ENCODE assay signal across 8 mouse cellular contexts in the genomic region with DNA sequence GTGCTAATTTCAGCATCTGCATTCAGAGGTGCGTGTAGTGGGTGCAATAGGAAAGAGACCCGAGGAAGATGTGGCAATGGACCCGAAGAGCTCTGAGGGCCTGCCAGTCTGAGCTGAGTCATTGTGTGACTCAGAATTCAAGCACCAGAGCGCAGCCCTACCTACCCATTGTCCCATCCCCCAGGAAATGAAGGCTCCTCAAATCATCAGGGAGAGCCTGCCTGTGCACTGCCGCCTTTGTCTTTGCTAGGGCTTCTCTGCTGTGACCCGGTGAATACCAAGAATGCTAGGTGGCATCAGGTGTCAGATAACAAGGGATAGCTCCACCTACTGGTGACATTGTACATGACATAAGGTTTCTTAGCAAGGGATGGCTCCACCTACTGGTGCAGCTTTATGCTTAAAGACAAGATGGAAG. TPM values are rescaled to one million over a fixed set of nuclear protein-coding genes. Genes with fewer than 3 reads are reported as not detected.
DNase-seq lines count a peak whose midpoint lies in the region; ATAC-seq and TF ChIP-seq lines count a peak whose summit lies in the region.

No protein-coding gene starts in this region.

- no peak; the same call in 1 of the 2 replicates for TF ChIP-seq EP300 in lung, postnatal 0 days (IDR thresholded peaks at IDR 0.05)

- DNase-seq in MN1 (ENCODE audit: low spot score) = peak; percentile 97
- peak; percentile 79 for DNase-seq in cerebellum, adult 11-12 months
- peak; percentile 94 for DNase-seq in hindbrain, embryonic 11.5 days (ENCODE audit: low spot score)
- peak; percentile 81 for DNase-seq in layer of hippocampus, adult 9-11 months
- peak; percentile 93 for DNase-seq in lung, postnatal 0 days (ENCODE audit: low spot score)
- DNase-seq in ovary, postnatal 36 days (ENCODE audit: low spot score) = peak; percentile 51
- peak; percentile 84 for DNase-seq in thymus, postnatal 25 days

- no peak overlapping the region for H3K4me3 ChIP-seq in forebrain, embryonic 16.5 days (replicated peaks; ENCODE audit: low read length)
- H3K4me3 ChIP-seq in hindbrain, embryonic 11.5 days (ENCODE audit: low read depth, low read length) = peak overlapping the region; percentile 68
- H3K4me3 ChIP-seq in lung, postnatal 0 days (ENCODE audit: low read depth, low read length) = no peak overlapping the region

- H3K9ac ChIP-seq in forebrain, embryonic 16.5 days (replicated peaks; ENCODE audit: low read depth, low read length) = no peak overlapping the region
- H3K9ac ChIP-seq in hindbrain, embryonic 11.5 days (ENCODE audit: low read depth, low read length) = no peak overlapping the region
- no peak overlapping the region for H3K9ac ChIP-seq in lung, postnatal 0 days (replicated peaks; ENCODE audit: low read depth)

- ATAC-seq in forebrain, embryonic 16.5 days = no peak
- no peak for ATAC-seq in hindbrain, embryonic 11.5 days (ENCODE audit: low FRiP score)
- peak; percentile 32 for ATAC-seq in lung, postnatal 0 days

- no peaks in the 10 kb centered on the region for H3K27me3 ChIP-seq in forebrain, embryonic 16.5 days (replicated peaks; ENCODE audit: control insufficient read depth, insufficient read depth, low read length)
- H3K27me3 ChIP-seq in hindbrain, embryonic 11.5 days (ENCODE audit: control insufficient read depth, insufficient read depth, low read length) = no peaks in the 10 kb centered on the region
- no peaks in the 10 kb centered on the region for H3K27me3 ChIP-seq in lung, postnatal 0 days (replicated peaks; ENCODE audit: insufficient read depth, low read length)

- peaks cover 19% of the 10 kb centered on the region for H3K36me3 ChIP-seq in forebrain, embryonic 16.5 days (ENCODE audit: control insufficient read depth, insufficient read depth)
- H3K36me3 ChIP-seq in hindbrain, embryonic 11.5 days (ENCODE audit: control insufficient read depth, insufficient read depth, low read length) = peaks cover 15% of the 10 kb centered on the region
- peaks cover 29% of the 10 kb centered on the region for H3K36me3 ChIP-seq in lung, postnatal 0 days (ENCODE audit: insufficient read depth, low read length)

- H3K9me3 ChIP-seq in forebrain, embryonic 16.5 days (ENCODE audit: control insufficient read depth, low read length) = no peaks in the 10 kb centered on the region
- no peaks in the 10 kb centered on the region for H3K9me3 ChIP-seq in hindbrain, embryonic 11.5 days (ENCODE audit: control insufficient read depth, low read length)
- H3K9me3 ChIP-seq in lung, postnatal 0 days (ENCODE audit: low read length) = no peaks in the 10 kb centered on the region

- 8% methylated on average over 6 of the region's 6 CpGs for WGBS in forebrain, embryonic 16.5 days
- 6% methylated on average over 6 of the region's 6 CpGs for WGBS in hindbrain, embryonic 11.5 days
- WGBS in lung, postnatal 0 days = 14% methylated on average over 6 of the region's 6 CpGs

- H3K4me2 ChIP-seq in forebrain, embryonic 16.5 days (ENCODE audit: low read length) = peak overlapping the region; percentile 79; the same call in 1 of the 2 replicates
- H3K4me2 ChIP-seq in hindbrain, embryonic 11.5 days (replicated peaks; ENCODE audit: low read depth, low read length) = peak overlapping the region; percentile 56; the same call in 1 of the 2 replicates
- H3K4me2 ChIP-seq in lung, postnatal 0 days (replicated peaks; ENCODE audit: low read depth, low read length) = no peak overlapping the region

- no peak overlapping the region for H3K27ac ChIP-seq in forebrain, embryonic 16.5 days (ENCODE audit: low read length)
- H3K27ac ChIP-seq in hindbrain, embryonic 11.5 days (ENCODE audit: low read depth, low read length) = no peak overlapping the region
- 0 out of 2 replicates have a peak overlapping the region, but pooled peaks have one; percentile 9 for H3K27ac ChIP-seq in lung, postnatal 0 days (ENCODE audit: low read length)

- TF ChIP-seq CTCF in lung, postnatal 0 days (IDR thresholded peaks at IDR 0.05) = peak; percentile 99

- peaks cover 37% of the 10 kb centered on the region for H3K4me1 ChIP-seq in forebrain, embryonic 16.5 days (replicated peaks; ENCODE audit: control insufficient read depth, insufficient read depth, low read length)
- peaks cover 4% of the 10 kb centered on the region; the same call in 1 of the 2 replicates for H3K4me1 ChIP-seq in hindbrain, embryonic 11.5 days (replicated peaks; ENCODE audit: control insufficient read depth, insufficient read depth, low read length)
- H3K4me1 ChIP-seq in lung, postnatal 0 days (ENCODE audit: insufficient read depth, low read depth, low read length) = peaks cover 15% of the 10 kb centered on the region

RNA-seq across cellular contexts. Expression of a gene that starts 3.4 kb away (rescaled TPM):
- polyA plus RNA-seq in forebrain, embryonic 16.5 days (2015; fragmentation: Nextera tagmentation; extraction: Ambion mirVana) = 979 and 980 TPM in 2 replicates
- polyA plus RNA-seq in hindbrain, embryonic 11.5 days (2014; fragmentation: Nextera tagmentation; extraction: Ambion mirVana) = 1,515 and 1,668 TPM in 2 replicates
- 305 and 319 TPM in 2 replicates for polyA plus RNA-seq in lung, postnatal 0 days (2015; fragmentation: Nextera tagmentation; extraction: Ambion mirVana)

RNA-seq across cellular contexts. Expression of a gene that starts 38.8 kb away (rescaled TPM):
- not detected in 2 replicates for polyA plus RNA-seq in forebrain, embryonic 16.5 days (2015; fragmentation: Nextera tagmentation; extraction: Ambion mirVana)
- polyA plus RNA-seq in hindbrain, embryonic 11.5 days (2014; fragmentation: Nextera tagmentation; extraction: Ambion mirVana) = 0.21 TPM in 1 of 2 replicates, not detected in the other
- polyA plus RNA-seq in lung, postnatal 0 days (2015; fragmentation: Nextera tagmentation; extraction: Ambion mirVana) = 0.27 and 0.32 TPM in 2 replicates

RNA-seq across cellular contexts. Expression of a gene that starts 41.5 kb away (rescaled TPM):
- 25.2 and 34.5 TPM in 2 replicates for polyA plus RNA-seq in forebrain, embryonic 16.5 days (2015; fragmentation: Nextera tagmentation; extraction: Ambion mirVana)
- polyA plus RNA-seq in hindbrain, embryonic 11.5 days (2014; fragmentation: Nextera tagmentation; extraction: Ambion mirVana) = 40.5 and 50.0 TPM in 2 replicates
- 15.7 and 16.0 TPM in 2 replicates for polyA plus RNA-seq in lung, postnatal 0 days (2015; fragmentation: Nextera tagmentation; extraction: Ambion mirVana)
